Mouse (Mus musculus): ENCODE measurements at regions not wholly inside any gene's neighbourhood (a gene's known extent, or its start where the extent isn't known, plus 50 kb on each side); places are given as distances from the start of the nearest gene placed in this dataset.

DNA sequence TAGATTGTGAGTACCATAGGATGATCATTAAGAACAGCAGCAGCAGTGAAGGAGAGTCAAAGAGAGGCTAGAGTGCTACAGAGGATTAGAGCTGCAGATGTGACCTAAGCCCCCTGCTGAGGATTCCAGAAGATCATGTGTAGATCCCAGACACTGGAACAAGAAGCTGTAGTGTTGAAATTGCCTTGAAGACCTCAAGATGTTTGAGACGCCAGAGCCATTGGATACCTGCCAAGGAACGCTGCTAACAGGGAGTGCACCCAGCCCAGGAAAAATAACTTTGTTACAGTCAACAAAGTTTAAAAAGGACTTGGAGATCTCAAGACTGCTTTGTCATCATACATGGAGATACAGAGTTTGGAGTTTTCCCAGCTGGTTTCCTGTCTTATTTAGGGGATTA lies 955.0 kb upstream of the Pcdh10 start:
- peak; percentile 2 for DNase-seq (ENCODE audit: low read depth, low spot score)

DNA sequence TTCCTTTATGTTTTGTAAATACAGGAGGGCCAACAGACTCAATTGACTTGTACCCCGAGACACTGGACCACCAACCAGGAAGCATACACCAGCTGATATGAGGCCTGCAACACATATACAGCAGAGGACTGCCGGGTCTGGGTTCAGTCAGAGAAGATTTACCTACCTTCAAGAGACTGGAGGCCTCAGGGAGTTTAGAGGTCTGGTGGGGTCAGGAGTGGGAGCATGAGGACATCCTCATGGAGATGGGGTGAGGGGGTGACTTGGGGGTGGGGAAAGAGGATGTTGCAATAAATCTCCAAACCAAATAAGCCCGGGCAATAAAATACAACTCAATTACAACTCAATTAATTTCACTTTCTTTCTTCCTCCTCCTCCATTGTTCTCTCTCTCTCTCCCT lies 910.1 kb upstream of the Pcdh10 start:
- no peak for DNase-seq (ENCODE audit: low read depth, low spot score)
